Mouse (Mus musculus) intestine, postnatal 0 days (tissue): ENCODE measurements around the gene Asb10. TPM values are rescaled to one million over a fixed set of nuclear protein-coding genes. Genes with fewer than 3 reads are reported as not detected.
A peak's percentile ranks its signal among the peaks of the same experiment; 100 is the strongest.

ENCODE experiments used
- ATAC-seq: fragments of 200-750 bp; cut with Nextera tagmentation; 2 replicates; pipeline ENCODE4 v1.8.0; 2017; ENCODE audit warnings: mild to moderate bottlenecking, moderate TSS enrichment, moderate library complexity
- H3K27ac ChIP-seq: fragments of 300-500 bp; sonication (generic); 2 replicates; pipeline ENCODE4 v1.5.1; 2014; ENCODE audit warnings: mild to moderate bottlenecking, low read depth, low read length, moderate library complexity
- H3K27me3 ChIP-seq: fragments of 300-500 bp; sonication (generic); replicated peaks from 2 replicates; pipeline ENCODE4 v1.6.1; 2014; ENCODE audit warnings: low read length, mixed read lengths; ENCODE audit not compliant: control insufficient read depth, insufficient read depth
- H3K36me3 ChIP-seq: fragments of 300-500 bp; sonication (generic); 2 replicates; pipeline ENCODE4 v1.6.1; 2014; ENCODE audit warnings: mild to moderate bottlenecking, moderate library complexity; ENCODE audit not compliant: control insufficient read depth, insufficient read depth
- H3K4me1 ChIP-seq: fragments of 300-500 bp; sonication (generic); replicated peaks from 2 replicates; pipeline ENCODE4 v1.6.1; 2014; ENCODE audit warnings: antibody characterized with exemption, low read length, mixed read lengths; ENCODE audit not compliant: control insufficient read depth, insufficient read depth
- H3K4me2 ChIP-seq: fragments of 300-500 bp; sonication (generic); replicated peaks from 2 replicates; pipeline ENCODE4 v1.6.1; 2014; ENCODE audit warnings: low read depth, mild to moderate bottlenecking, moderate library complexity
- H3K4me3 ChIP-seq: fragments of 300-500 bp; sonication (generic); 2 replicates; pipeline ENCODE4 v1.5.1; 2014; ENCODE audit warnings: low read depth, low read length
- H3K9ac ChIP-seq: fragments of 300-500 bp; sonication (generic); 2 replicates; pipeline ENCODE4 v1.6.1; 2014; ENCODE audit warnings: mild to moderate bottlenecking, low read depth, low read length
- H3K9me3 ChIP-seq: fragments of 300-500 bp; sonication (generic); 2 replicates; pipeline ENCODE4 v1.6.1; 2016; ENCODE audit warnings: mixed run types; ENCODE audit not compliant: control insufficient read depth
- CTCF ChIP-seq: sonication (generic); IDR thresholded peaks from 2 replicates; pipeline ENCODE4 v1.5.1; 2016; ENCODE audit warnings: low read depth, mild to moderate bottlenecking, control low read depth, antibody characterized with exemption, moderate library complexity
- WGBS: fragments of 180-500 bp; shearing (Covaris S2); extraction: QIAGEN DNeasy Blood & Tissue Kit; methylation state at CpG from one replicate; pipeline ENCODE4 v1.1.7; 2014; 5-methylcytosine and 5-hydroxymethylcytosine counted together
- polyA plus RNA-seq: library from polyadenylated mRNA; unstranded; fragments of >200 nt; fragmentation: Nextera tagmentation; extraction: Ambion mirVana; gene quantifications from 2 replicates; pipeline ENCODE4 v1.2.1, GENCODE M21; 2015

Gene Asb10
- polyA plus RNA-seq, 1 experiment from 2014 or later: 0.18 TPM

DNA sequence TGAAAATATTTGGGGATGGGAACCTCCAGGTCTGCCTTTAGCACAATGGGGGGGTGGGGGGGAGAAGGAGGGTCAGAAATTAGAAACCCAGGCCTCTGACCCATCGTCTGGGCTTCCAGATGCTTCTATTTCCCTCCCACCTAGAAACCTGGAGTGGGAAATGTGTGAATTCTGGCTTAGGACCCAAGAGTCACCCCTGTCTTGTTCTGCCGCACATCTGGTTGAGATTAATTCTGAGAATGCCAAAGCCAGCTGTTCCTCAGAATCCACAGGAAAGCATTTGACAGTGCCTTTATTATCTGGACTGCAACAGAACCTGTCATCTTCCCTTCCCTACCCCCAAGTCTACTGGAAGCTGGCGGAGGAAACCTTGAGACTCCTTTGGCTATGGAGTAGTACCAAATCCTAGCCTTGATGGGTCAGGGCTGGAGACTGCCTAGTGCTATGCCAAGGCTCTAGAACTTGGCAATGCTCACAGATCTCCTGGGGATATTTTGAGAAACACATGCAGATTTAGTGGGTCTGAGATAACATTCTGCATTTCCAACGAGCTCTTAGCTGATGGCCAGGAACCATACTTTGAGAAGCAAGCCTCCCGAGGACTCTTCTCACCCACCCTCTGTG is 13.0 kb upstream of the Asb10 start:
- Histone ChIP-seq H3K36me3 (no peaks in the 10 kb centered on the region), H3K9ac (no peak overlapping the region), H3K9me3 (no peaks in the 10 kb centered on the region), H3K27ac (no peak overlapping the region), H3K4me1 (no peaks in the 10 kb centered on the region), H3K27me3 (0 out of 2 replicates have a peak, but pooled peaks cover 4% of the 10 kb centered on the region), H3K4me2 (no peak overlapping the region), H3K4me3 (no peak overlapping the region)
- WGBS: 74% methylated on average over 5 of the region's 5 CpGs
- no peak for ATAC-seq
- no peak for TF ChIP-seq CTCF

- Histone ChIP-seq H3K27me3 (0 out of 2 replicates have a peak, but pooled peaks cover 4% of the 10 kb centered on the region), H3K4me1 (no peaks in the 10 kb centered on the region), H3K27ac (no peak overlapping the region), H3K4me3 (no peak overlapping the region), H3K4me2 (0 out of 2 replicates have a peak overlapping the region, but pooled peaks have one; percentile 13), H3K36me3 (no peaks in the 10 kb centered on the region), H3K9me3 (no peaks in the 10 kb centered on the region), H3K9ac (no peak overlapping the region)
- no peak for TF ChIP-seq CTCF
- ATAC-seq: no peak
- WGBS: 49% methylated on average over 2 of the region's 2 CpGs
These were observed 10.5 kb upstream of the Asb10 start for GRCm38 (mm10) chr5:24551317-24551688.

GRCm38 (mm10) chr5:24550598-24551316 is 10.0 kb upstream of the Asb10 start:
- Histone ChIP-seq H3K9ac (no peak overlapping the region), H3K27me3 (0 out of 2 replicates have a peak, but pooled peaks cover 4% of the 10 kb centered on the region), H3K27ac (no peak overlapping the region), H3K36me3 (no peaks in the 10 kb centered on the region), H3K4me3 (no peak overlapping the region), H3K4me1 (no peaks in the 10 kb centered on the region), H3K9me3 (no peaks in the 10 kb centered on the region), H3K4me2 (peak overlapping the region; percentile 13; the same call in 1 of the 2 replicates)
- TF ChIP-seq CTCF: no peak
- no peak for ATAC-seq
- 27% methylated on average over 26 of the region's 26 CpGs for WGBS

DNA sequence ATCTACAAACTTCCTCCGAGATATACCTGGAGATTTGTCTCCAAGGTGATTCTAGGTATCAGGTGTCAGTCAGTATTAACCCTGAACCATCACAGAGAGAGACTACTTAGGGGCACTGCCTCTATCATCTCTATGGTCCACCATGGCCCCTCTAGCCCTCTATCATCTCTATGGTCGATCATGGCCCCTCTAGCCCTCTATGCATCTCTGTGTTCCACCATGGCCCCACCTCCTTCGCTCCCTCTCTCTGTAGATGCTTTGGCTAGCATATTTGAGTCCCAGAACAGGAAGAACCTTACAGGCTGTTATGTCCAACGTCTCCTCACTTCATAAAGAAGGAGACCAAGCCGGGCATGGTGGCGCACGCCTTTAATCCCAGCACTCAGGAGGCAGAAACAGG is 1.9 kb upstream of the Asb10 start:
- Histone ChIP-seq H3K4me3 (no peak overlapping the region), H3K36me3 (no peaks in the 10 kb centered on the region), H3K9ac (no peak overlapping the region), H3K27me3 (no peaks in the 10 kb centered on the region; the same call in 1 of the 2 replicates), H3K4me2 (no peak overlapping the region), H3K27ac (no peak overlapping the region), H3K4me1 (no peaks in the 10 kb centered on the region), H3K9me3 (no peaks in the 10 kb centered on the region)
- TF ChIP-seq CTCF: no peak
- 80% methylated on average over 7 of the region's 7 CpGs for WGBS
- no peak for ATAC-seq

GRCm38 (mm10) chr5:24541144-24541569 is 379 bp upstream of the Asb10 start:
- no peak overlapping the region for H3K9ac ChIP-seq
- H3K4me3 ChIP-seq: no peak overlapping the region
- H3K27me3 ChIP-seq: no peaks in the 10 kb centered on the region; the same call in 1 of the 2 replicates
- H3K9me3 ChIP-seq: no peaks in the 10 kb centered on the region
- no peaks in the 10 kb centered on the region for H3K4me1 ChIP-seq
- H3K36me3 ChIP-seq: no peaks in the 10 kb centered on the region
- H3K4me2 ChIP-seq: peak overlapping the region; percentile 48
- 14% methylated on average over 6 of the region's 6 CpGs for WGBS
- no peak for ATAC-seq
- no peak overlapping the region for H3K27ac ChIP-seq
- TF ChIP-seq CTCF: no peak

DNA sequence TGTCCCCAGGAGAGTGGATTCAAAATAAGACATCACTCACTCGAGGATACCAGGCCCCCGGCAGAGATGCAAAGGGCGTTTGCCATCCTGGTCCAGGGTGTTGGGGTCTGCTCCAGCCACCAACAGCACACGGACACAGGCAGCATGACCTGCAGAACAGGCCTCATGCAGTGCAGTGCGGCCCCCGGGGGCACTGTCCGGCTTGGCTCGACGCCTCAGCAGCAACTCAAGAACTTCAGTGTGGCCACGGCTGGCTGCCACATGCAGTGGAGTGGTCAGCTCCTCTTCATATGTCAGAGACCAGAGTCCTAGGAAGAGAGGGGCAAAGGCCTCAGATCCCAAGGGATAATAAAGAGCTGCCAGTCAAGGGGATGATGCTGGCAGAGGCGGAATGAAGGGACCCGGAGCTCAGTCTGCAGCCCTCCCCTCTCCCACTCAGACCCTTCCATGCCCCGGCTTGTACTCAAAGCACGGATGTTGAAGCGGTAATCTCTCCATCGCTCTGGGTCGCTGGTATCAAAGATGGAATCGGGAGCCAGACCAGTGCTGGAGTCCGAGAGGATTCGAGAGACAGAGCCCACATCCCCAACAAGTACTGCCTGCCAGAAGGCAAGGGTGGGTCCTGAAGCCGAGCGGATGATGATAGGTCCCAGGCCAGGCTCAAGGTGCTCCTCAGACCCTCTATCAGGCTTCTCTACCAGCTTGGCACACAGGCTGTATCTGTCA is 1.0 kb downstream of the Asb10 start:
- no peak overlapping the region for H3K27ac ChIP-seq
- H3K9ac ChIP-seq: no peak overlapping the region
- no peaks in the 10 kb centered on the region; the same call in 1 of the 2 replicates for H3K27me3 ChIP-seq
- no peak for ATAC-seq
- no peaks in the 10 kb centered on the region for H3K4me1 ChIP-seq
- no peak overlapping the region for H3K4me3 ChIP-seq
- no peak overlapping the region for H3K4me2 ChIP-seq
- no peak for TF ChIP-seq CTCF
- H3K36me3 ChIP-seq: no peaks in the 10 kb centered on the region
- H3K9me3 ChIP-seq: no peaks in the 10 kb centered on the region
- 84% methylated on average over 22 of the region's 22 CpGs for WGBS
